ENCODE assay signal across 8 mouse cellular contexts in genomic region chr6:95718031-95718968, GRCm38 (mm10). TPM values are rescaled to one million over a fixed set of nuclear protein-coding genes. Genes with fewer than 3 reads are reported as not detected.
DNase-seq lines count a peak whose midpoint lies in the region; ATAC-seq and TF ChIP-seq lines count a peak whose summit lies in the region.

Gene Suclg2 (minus strand): TSS chr6:95718800.

- no peak for TF ChIP-seq POLR2A in ES-Bruce4 (IDR thresholded peaks at IDR 0.05; ENCODE audit: insufficient read depth, low read length)

- no peak for TF ChIP-seq EP300 in ES-Bruce4 (IDR thresholded peaks at IDR 0.05; ENCODE audit: insufficient read depth, low read depth, low read length)

- under 1% methylated on average over 60 of the region's 74 CpGs for WGBS in forebrain, embryonic 11.5 days
- under 1% methylated on average over 64 of the region's 74 CpGs for WGBS in heart, embryonic 15.5 days
- under 1% methylated on average over 72 of the region's 74 CpGs for WGBS in liver, embryonic 16.5 days (ENCODE audit: insufficient replicate concordance)
- WGBS in neural tube, embryonic 12.5 days = under 1% methylated on average over 62 of the region's 74 CpGs

- no peak for TF ChIP-seq CTCF in ES-Bruce4 (IDR thresholded peaks at IDR 0.05; ENCODE audit: low read depth, low read length)

- H3K9ac ChIP-seq in ES-Bruce4 (ENCODE audit: low read depth, poor library complexity, severe bottlenecking) = peak within 1 kb of the TSS; percentile 90
- H3K9ac ChIP-seq in forebrain, embryonic 11.5 days (ENCODE audit: low read length) = peak within 1 kb of the TSS; percentile 86
- H3K9ac ChIP-seq in heart, embryonic 15.5 days = peak within 1 kb of the TSS; percentile 81
- H3K9ac ChIP-seq in liver, embryonic 16.5 days (ENCODE audit: low read depth, low read length) = peak within 1 kb of the TSS; percentile 83
- peak within 1 kb of the TSS; percentile 79 for H3K9ac ChIP-seq in neural tube, embryonic 12.5 days

- H3K9me3 ChIP-seq in ES-Bruce4 (replicated peaks; ENCODE audit: control insufficient read depth, insufficient read depth, low read length, poor library complexity, severe bottlenecking) = no peaks in the 10 kb centered on the region
- no peaks in the 10 kb centered on the region for H3K9me3 ChIP-seq in forebrain, embryonic 11.5 days (ENCODE audit: control insufficient read depth, low read length)
- H3K9me3 ChIP-seq in heart, embryonic 15.5 days (replicated peaks) = no peaks in the 10 kb centered on the region
- H3K9me3 ChIP-seq in liver, embryonic 16.5 days (replicated peaks; ENCODE audit: control insufficient read depth, low read length) = no peaks in the 10 kb centered on the region
- no peaks in the 10 kb centered on the region for H3K9me3 ChIP-seq in neural tube, embryonic 12.5 days

- ATAC-seq in forebrain, embryonic 11.5 days (replicated peaks; ENCODE audit: low FRiP score) = peak; percentile 93
- ATAC-seq in heart, embryonic 15.5 days (replicated peaks; ENCODE audit: insufficient number of reproducible peaks, insufficient read depth, low FRiP score, low read depth) = peak; percentile 93
- peak; percentile 92 for ATAC-seq in liver, embryonic 16.5 days (ENCODE audit: low read depth)
- peak; percentile 91 for ATAC-seq in neural tube, embryonic 12.5 days (ENCODE audit: low FRiP score, low read depth)

- no peak within 1 kb of the TSS for H3K27ac ChIP-seq in ES-Bruce4 (ENCODE audit: insufficient read depth, low read length)
- no peak within 1 kb of the TSS for H3K27ac ChIP-seq in forebrain, embryonic 11.5 days (ENCODE audit: low read depth, low read length)
- peak within 1 kb of the TSS; percentile 75 for H3K27ac ChIP-seq in heart, embryonic 15.5 days
- H3K27ac ChIP-seq in liver, embryonic 16.5 days (ENCODE audit: low read length) = peak within 1 kb of the TSS; percentile 50
- H3K27ac ChIP-seq in neural tube, embryonic 12.5 days = no peak within 1 kb of the TSS

- peak within 1 kb of the TSS; percentile 88 for H3K4me3 ChIP-seq in ES-Bruce4 (ENCODE audit: low read depth, low read length)
- peak within 1 kb of the TSS; percentile 71 for H3K4me3 ChIP-seq in forebrain, embryonic 11.5 days (ENCODE audit: low read depth, low read length)
- H3K4me3 ChIP-seq in heart, embryonic 15.5 days = peak within 1 kb of the TSS; percentile 73
- peak within 1 kb of the TSS; percentile 80 for H3K4me3 ChIP-seq in liver, embryonic 16.5 days (ENCODE audit: low read depth, low read length)
- peak within 1 kb of the TSS; percentile 81 for H3K4me3 ChIP-seq in neural tube, embryonic 12.5 days

- DNase-seq in c-Kit-positive CD71-positive TER-119-negative erythroid progenitor cells, embryonic 14.5 days (ENCODE audit: low read depth) = peak; percentile 78
- peak; percentile 95 for DNase-seq in forebrain, embryonic 11.5 days (ENCODE audit: low spot score)
- peak; percentile 93 to 95 for DNase-seq in kidney, postnatal 25 days
- peak; percentile 10 for DNase-seq in telencephalon, adult 2 months (ENCODE audit: low read depth, low spot score)

- no peaks in the 10 kb centered on the region for H3K36me3 ChIP-seq in ES-Bruce4 (ENCODE audit: control insufficient read depth, insufficient read depth, low read length, poor library complexity, severe bottlenecking)
- H3K36me3 ChIP-seq in forebrain, embryonic 11.5 days (ENCODE audit: control insufficient read depth, insufficient read depth, low read length) = no peaks in the 10 kb centered on the region
- no peaks in the 10 kb centered on the region for H3K36me3 ChIP-seq in heart, embryonic 15.5 days
- no peaks in the 10 kb centered on the region for H3K36me3 ChIP-seq in liver, embryonic 16.5 days (ENCODE audit: control insufficient read depth, insufficient read depth)
- H3K36me3 ChIP-seq in neural tube, embryonic 12.5 days = no peaks in the 10 kb centered on the region

- H3K27me3 ChIP-seq in ES-Bruce4 (ENCODE audit: control insufficient read depth, insufficient read depth, low read length, poor library complexity, severe bottlenecking) = no peaks in the 10 kb centered on the region
- H3K27me3 ChIP-seq in forebrain, embryonic 11.5 days (ENCODE audit: control insufficient read depth, insufficient read depth, low read length) = no peaks in the 10 kb centered on the region
- H3K27me3 ChIP-seq in heart, embryonic 15.5 days = no peaks in the 10 kb centered on the region
- no peaks in the 10 kb centered on the region for H3K27me3 ChIP-seq in liver, embryonic 16.5 days (ENCODE audit: control insufficient read depth, insufficient read depth, low read depth, low read length)
- no peaks in the 10 kb centered on the region for H3K27me3 ChIP-seq in neural tube, embryonic 12.5 days (replicated peaks)

- H3K4me2 ChIP-seq in forebrain, embryonic 11.5 days (ENCODE audit: low read depth, low read length, severe bottlenecking) = peak within 1 kb of the TSS; percentile 86
- H3K4me2 ChIP-seq in heart, embryonic 15.5 days = peak within 1 kb of the TSS; percentile 96
- H3K4me2 ChIP-seq in liver, embryonic 16.5 days (ENCODE audit: low read depth, low read length) = peak within 1 kb of the TSS; percentile 84
- H3K4me2 ChIP-seq in neural tube, embryonic 12.5 days (replicated peaks) = peak within 1 kb of the TSS; percentile 87

- peaks cover 2% of the 10 kb centered on the region for H3K4me1 ChIP-seq in ES-Bruce4 (ENCODE audit: control insufficient read depth, insufficient read depth, low read length)
- H3K4me1 ChIP-seq in forebrain, embryonic 11.5 days (replicated peaks; ENCODE audit: control insufficient read depth, insufficient read depth, low read length) = no peaks in the 10 kb centered on the region
- H3K4me1 ChIP-seq in heart, embryonic 15.5 days (replicated peaks) = peaks cover 25% of the 10 kb centered on the region
- peaks cover 18% of the 10 kb centered on the region for H3K4me1 ChIP-seq in liver, embryonic 16.5 days (ENCODE audit: control insufficient read depth, low read depth, low read length)
- H3K4me1 ChIP-seq in neural tube, embryonic 12.5 days = no peaks in the 10 kb centered on the region

RNA-seq across cellular contexts. Expression of gene Suclg2, which starts in this region (rescaled TPM):
- 87.4 and 90.8 TPM in 2 replicates for polyA plus RNA-seq in ES-Bruce4 (2011; ENCODE audit: insufficient read depth, insufficient read length, low read depth, missing spikeins)
- polyA plus RNA-seq in forebrain, embryonic 11.5 days (2014; fragmentation: Nextera tagmentation; extraction: Ambion mirVana) = 48.2 and 52.9 TPM in 2 replicates
- polyA plus RNA-seq in heart, embryonic 15.5 days (2015; fragmentation: Nextera tagmentation; extraction: Ambion mirVana) = 88.2 and 103 TPM in 2 replicates
- polyA plus RNA-seq in liver, embryonic 16.5 days (2015; fragmentation: Nextera tagmentation; extraction: Ambion mirVana) = 41.7 and 42.9 TPM in 2 replicates
- 23.7 and 26.6 TPM in 2 replicates for polyA plus RNA-seq in neural tube, embryonic 12.5 days (2016; fragmentation: Nextera tagmentation; extraction: Ambion mirVana)

Comparison
In these comparisons a context has a peak if more than half of its experiments do, and no peak if none do; other contexts are left out.
1. H3K27ac ChIP-seq: peak in heart, embryonic 15.5 days (single experiment) and liver, embryonic 16.5 days (single experiment); none in ES-Bruce4 (single experiment), forebrain, embryonic 11.5 days (single experiment) and neural tube, embryonic 12.5 days (single experiment).
2. DNase-seq: peak in every context shown above with its lines; median percentile 95 in forebrain, embryonic 11.5 days; 94 in kidney, postnatal 25 days; 78 in c-Kit-positive CD71-positive TER-119-negative erythroid progenitor cells, embryonic 14.5 days; 10 in telencephalon, adult 2 months.
3. Peak in every context shown above with its lines, with median percentiles within 50 percentile points of each other: H3K4me3 ChIP-seq, H3K9ac ChIP-seq, ATAC-seq and H3K4me2 ChIP-seq.